Mouse (Mus musculus) midbrain, postnatal 0 days (tissue): ENCODE measurements around the gene Pm20d1. TPM values are rescaled to one million over a fixed set of nuclear protein-coding genes. Genes with fewer than 3 reads are reported as not detected.

Experiments used
- ATAC-seq: fragments of 200-750 bp; cut with Nextera tagmentation; 2 replicates; pipeline ENCODE4 v1.8.0; 2017; ENCODE audit warnings: moderate number of reproducible peaks, mild to moderate bottlenecking, moderate TSS enrichment, moderate library complexity; ENCODE audit not compliant: low FRiP score
- DNase-seq: peaks from one replicate; pipeline ENCODE4 v3.0.0-alpha.2; 2015; ENCODE audit warnings: low spot score
- H3K27ac ChIP-seq: fragments of 300-500 bp; sonication (generic); 2 replicates; pipeline ENCODE4 v1.5.1; 2014; ENCODE audit warnings: low read depth, mild to moderate bottlenecking, low read length, mixed read lengths
- H3K27me3 ChIP-seq: fragments of 300-500 bp; sonication (generic); 2 replicates; pipeline ENCODE4 v1.6.1; 2014; ENCODE audit warnings: low read length, control low read depth, mixed read lengths; ENCODE audit not compliant: insufficient read depth
- H3K36me3 ChIP-seq: fragments of 300-500 bp; sonication (generic); 2 replicates; pipeline ENCODE4 v1.6.1; 2014; ENCODE audit warnings: low read length, control low read depth, mixed read lengths; ENCODE audit not compliant: insufficient read depth
- H3K4me1 ChIP-seq: fragments of 300-500 bp; sonication (generic); 2 replicates; pipeline ENCODE4 v1.6.1; 2014; ENCODE audit warnings: mild to moderate bottlenecking, control low read depth, antibody characterized with exemption, low read length, mixed read lengths; ENCODE audit not compliant: insufficient read depth
- H3K4me2 ChIP-seq: fragments of 300-500 bp; sonication (generic); 2 replicates; pipeline ENCODE4 v1.6.1; 2014; ENCODE audit warnings: low read depth, mild to moderate bottlenecking, low read length, mixed read lengths; ENCODE audit not compliant: poor library complexity, severe bottlenecking
- H3K4me3 ChIP-seq: fragments of 300-500 bp; sonication (generic); 2 replicates; pipeline ENCODE4 v1.5.1; 2014; ENCODE audit warnings: low read depth, mild to moderate bottlenecking, low read length, moderate library complexity
- H3K9ac ChIP-seq: fragments of 300-500 bp; sonication (generic); replicated peaks from 2 replicates; pipeline ENCODE4 v1.6.1; 2014; ENCODE audit warnings: mild to moderate bottlenecking, low read length, moderate library complexity, mixed read lengths; ENCODE audit not compliant: poor library complexity, severe bottlenecking
- H3K9me3 ChIP-seq: fragments of 300-500 bp; sonication (generic); 2 replicates; pipeline ENCODE4 v1.6.1; 2016; ENCODE audit warnings: low read length, control low read depth
- CTCF ChIP-seq: IDR thresholded peaks from 2 replicates; pipeline ENCODE4 v1.5.1; 2016; ENCODE audit warnings: antibody characterized with exemption, mild to moderate bottlenecking
- WGBS: fragments of 180-500 bp; shearing (Covaris S2); extraction: QIAGEN DNeasy Blood & Tissue Kit; methylation state at CpG from one replicate; pipeline ENCODE4 v1.1.7; 2014; 5-methylcytosine and 5-hydroxymethylcytosine counted together
- polyA plus RNA-seq: library from polyadenylated mRNA; unstranded; fragments of >200 nt; fragmentation: Nextera tagmentation; extraction: Ambion mirVana; gene quantifications from 2 replicates; pipeline ENCODE4 v1.2.1, GENCODE M21; 2015
- total RNA-seq: library from RNA; depleted of rRNA; stranded (reverse); fragments of >200 nt; gene quantifications from 2 replicates; pipeline ENCODE4 v1.2.3, GENCODE M21; 2014; rRNA removed

Gene Pm20d1
- total and polyA plus RNA-seq, 2 experiments from 2014 or later, result 0.05 to 0.38 TPM

GRCm38 (mm10) chr1:131869561-131869960 lies 72.4 kb downstream of the Pm20d1 start:
- H3K9ac ChIP-seq, result no peak overlapping the region
- WGBS, result 87% methylated on average over 2 of the region's 2 CpGs
- H3K27me3 ChIP-seq, result no peaks in the 10 kb centered on the region
- no peak for DNase-seq
- H3K27ac ChIP-seq, result no peak overlapping the region
- H3K36me3 ChIP-seq, result no peaks in the 10 kb centered on the region
- H3K4me1 ChIP-seq, result no peaks in the 10 kb centered on the region
- no peak overlapping the region for H3K4me2 ChIP-seq
- TF ChIP-seq CTCF, result no peak
- H3K4me3 ChIP-seq, result no peak overlapping the region
- no peak for ATAC-seq
- H3K9me3 ChIP-seq, result no peaks in the 10 kb centered on the region

Other genes starting within 250 kb of the Pm20d1 start
- gene Avpr1b, start 198.1 kb upstream of the Pm20d1 start, total RNA-seq, result not detected in 2 replicates
- gene Avpr1b, start 198.1 kb upstream of the Pm20d1 start, polyA plus RNA-seq, result not detected in 2 replicates
- 0.11 TPM in 1 of 2 replicates, not detected in the other for gene Ctse, start 159.1 kb upstream of the Pm20d1 start, total RNA-seq
- 0.09 TPM in 1 of 2 replicates, not detected in the other for gene Ctse, start 159.1 kb upstream of the Pm20d1 start, polyA plus RNA-seq
- 1.2 and 2.8 TPM in 2 replicates for gene Rab7b, start 108.7 kb upstream of the Pm20d1 start, total RNA-seq
- 1.4 and 1.7 TPM in 2 replicates for gene Rab7b, start 108.7 kb upstream of the Pm20d1 start, polyA plus RNA-seq
- gene Slc26a9, start 53.4 kb upstream of the Pm20d1 start, total RNA-seq, result 0.44 TPM in 1 of 2 replicates, not detected in the other
- gene Slc26a9, start 53.4 kb upstream of the Pm20d1 start, polyA plus RNA-seq, result 0.10 and 0.14 TPM in 2 replicates
- 39.6 and 45.5 TPM in 2 replicates for gene Slc41a1, start 30.1 kb downstream of the Pm20d1 start, total RNA-seq
- 21.0 and 22.1 TPM in 2 replicates for gene Slc41a1, start 30.1 kb downstream of the Pm20d1 start, polyA plus RNA-seq
- 4.9 and 7.8 TPM in 2 replicates for gene Rab29, start 69.8 kb downstream of the Pm20d1 start, total RNA-seq
- 6.6 and 7.9 TPM in 2 replicates for gene Rab29, start 69.8 kb downstream of the Pm20d1 start, polyA plus RNA-seq
- 121 and 140 TPM in 2 replicates for gene Nucks1, start 113.2 kb downstream of the Pm20d1 start, total RNA-seq
- gene Nucks1, start 113.2 kb downstream of the Pm20d1 start, polyA plus RNA-seq, result 41.3 and 51.7 TPM in 2 replicates
- gene Slc45a3, start 165.6 kb downstream of the Pm20d1 start, total RNA-seq, result 0.80 and 1.3 TPM in 2 replicates
- gene Slc45a3, start 165.6 kb downstream of the Pm20d1 start, polyA plus RNA-seq, result 0.38 and 0.63 TPM in 2 replicates
- 17.6 and 23.4 TPM in 2 replicates for gene Elk4, start 210.2 kb downstream of the Pm20d1 start, total RNA-seq
- gene Elk4, start 210.2 kb downstream of the Pm20d1 start, polyA plus RNA-seq, result 6.0 and 8.1 TPM in 2 replicates